Mouse (Mus musculus) liver, postnatal 0 days (tissue): ENCODE data around the gene Syn2. TPM values are rescaled to one million over a fixed set of nuclear protein-coding genes. Genes with fewer than 3 reads are reported as not detected.

Experiments used
- ATAC-seq: fragments of 200-750 bp; cut with Nextera tagmentation; 2 replicates; pipeline ENCODE4 v1.8.0; 2017; ENCODE audit warnings: mild to moderate bottlenecking, moderate library complexity
- DNase-seq: peaks from one replicate; pipeline ENCODE4 v3.0.0-alpha.2; 2016
- H3K27ac ChIP-seq: fragments of 300-500 bp; sonication (generic); 2 replicates; pipeline ENCODE4 v1.5.1; 2014; ENCODE audit warnings: antibody characterized with exemption, moderate library complexity, mild to moderate bottlenecking, low read depth
- H3K27me3 ChIP-seq: fragments of 300-500 bp; sonication (generic); 2 replicates; pipeline ENCODE4 v1.6.1; 2014; ENCODE audit warnings: low read length, control low read depth, mixed read lengths; ENCODE audit not compliant: insufficient read depth
- H3K36me3 ChIP-seq: fragments of 300-500 bp; sonication (generic); replicated peaks from 2 replicates; pipeline ENCODE4 v1.6.1; 2014; ENCODE audit warnings: mild to moderate bottlenecking, control low read depth, low read length, moderate library complexity, mixed read lengths; ENCODE audit not compliant: insufficient read depth
- H3K4me1 ChIP-seq: fragments of 300-500 bp; sonication (generic); 2 replicates; pipeline ENCODE4 v1.6.1; 2014; ENCODE audit warnings: antibody characterized with exemption, mild to moderate bottlenecking, control low read depth; ENCODE audit not compliant: insufficient read depth
- H3K4me2 ChIP-seq: fragments of 300-500 bp; sonication (generic); 2 replicates; pipeline ENCODE4 v1.6.1; 2014; ENCODE audit warnings: low read depth, mild to moderate bottlenecking, low read length, moderate library complexity, mixed read lengths
- H3K4me3 ChIP-seq: fragments of 300-500 bp; sonication (generic); 2 replicates; pipeline ENCODE4 v1.5.1; 2014; ENCODE audit warnings: low read depth, low read length
- H3K9ac ChIP-seq: fragments of 300-500 bp; sonication (generic); replicated peaks from 2 replicates; pipeline ENCODE4 v1.6.1; 2014; ENCODE audit warnings: mild to moderate bottlenecking, moderate library complexity
- H3K9me3 ChIP-seq: fragments of 300-500 bp; sonication (generic); 2 replicates; pipeline ENCODE4 v1.6.1; 2016; ENCODE audit warnings: mild to moderate bottlenecking, control low read depth, low read length, mixed read lengths
- CTCF ChIP-seq: sonication (generic); IDR thresholded peaks from 2 replicates; pipeline ENCODE4 v1.5.1; 2016; ENCODE audit warnings: antibody characterized with exemption, low read depth
- EP300 ChIP-seq: IDR thresholded peaks from 2 replicates; pipeline ENCODE4 v1.6.1; 2016; ENCODE audit warnings: antibody characterized with exemption, low read depth, mild to moderate bottlenecking
- WGBS: fragments of 180-500 bp; shearing (Covaris S2); extraction: QIAGEN DNeasy Blood & Tissue Kit; methylation state at CpG from one replicate; pipeline ENCODE4 v1.1.7; 2014; ENCODE audit not compliant: insufficient replicate concordance; 5-methylcytosine and 5-hydroxymethylcytosine counted together
- polyA plus RNA-seq: library from polyadenylated mRNA; unstranded; fragments of >200 nt; fragmentation: Nextera tagmentation; extraction: Ambion mirVana; gene quantifications from 2 replicates; pipeline ENCODE4 v1.2.1, GENCODE M21; 2015

Syn2 gene
- polyA plus RNA-seq, 1 experiment from 2014 or later: 0.20 TPM

DNA sequence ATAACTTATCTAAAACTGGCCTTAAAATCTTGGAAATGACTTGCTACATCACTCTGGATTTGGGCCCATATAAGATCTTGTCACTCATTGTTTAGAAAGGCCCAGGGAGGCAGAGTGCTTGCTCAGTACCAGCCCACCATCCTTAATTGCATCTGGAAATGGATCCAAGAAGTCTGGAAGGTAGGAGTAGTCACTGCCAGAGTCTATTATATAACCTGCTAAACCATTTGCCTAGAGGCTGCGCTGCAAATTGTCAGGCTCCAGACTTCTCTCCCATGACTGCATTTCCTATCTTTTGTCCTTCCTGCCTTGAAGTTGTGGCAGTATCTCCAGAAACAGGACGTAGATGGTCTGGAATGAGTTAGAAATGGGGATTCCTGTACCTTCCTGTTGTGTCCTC is 75.5 kb downstream of the Syn2 start:
- WGBS: 47% methylated on average over 2 of the region's 2 CpGs
- Histone ChIP-seq H3K9me3 (no peaks in the 10 kb centered on the region), H3K27me3 (no peaks in the 10 kb centered on the region), H3K4me3 (no peak overlapping the region), H3K9ac (no peak overlapping the region), H3K4me2 (no peak overlapping the region), H3K36me3 (no peaks in the 10 kb centered on the region), H3K4me1 (peaks cover 4% of the 10 kb centered on the region; the same call in 1 of the 2 replicates), H3K27ac (no peak overlapping the region)
- DNase-seq: no peak
- ATAC-seq: no peak
- TF ChIP-seq EP300: no peak
- TF ChIP-seq CTCF: no peak

DNA sequence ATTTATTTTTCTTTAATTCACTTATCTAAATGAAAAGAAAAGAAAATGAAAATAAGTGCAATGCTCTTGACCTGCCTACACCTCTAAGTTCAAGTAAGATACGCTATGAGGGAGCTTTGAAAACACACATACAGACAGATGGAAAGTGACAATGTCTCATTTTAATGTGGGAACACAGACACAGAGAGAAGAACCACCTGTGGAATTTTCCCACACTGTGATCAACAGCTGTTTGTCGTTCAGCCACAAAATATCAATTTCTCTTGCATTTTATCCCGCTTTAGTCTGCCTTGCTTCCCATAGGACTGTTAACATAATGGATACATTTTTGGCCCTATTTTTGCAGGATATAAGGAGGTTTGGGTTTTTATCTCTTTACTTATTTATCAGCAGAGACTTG is 76.1 kb downstream of the Syn2 start:
- 78% methylated on average over 3 of the region's 3 CpGs for WGBS
- Histone ChIP-seq H3K9ac (no peak overlapping the region), H3K9me3 (no peaks in the 10 kb centered on the region), H3K27me3 (no peaks in the 10 kb centered on the region), H3K27ac (no peak overlapping the region), H3K4me2 (no peak overlapping the region), H3K36me3 (no peaks in the 10 kb centered on the region), H3K4me1 (peaks cover 4% of the 10 kb centered on the region; the same call in 1 of the 2 replicates), H3K4me3 (no peak overlapping the region)
- DNase-seq (no peak), ATAC-seq (no peak)
- no peak for TF ChIP-seq CTCF
- TF ChIP-seq EP300: no peak

- Histone ChIP-seq H3K36me3 (no peaks in the 10 kb centered on the region), H3K4me1 (peaks cover 4% of the 10 kb centered on the region; the same call in 1 of the 2 replicates), H3K9me3 (no peaks in the 10 kb centered on the region), H3K27me3 (no peaks in the 10 kb centered on the region), H3K9ac (no peak overlapping the region), H3K27ac (no peak overlapping the region), H3K4me2 (no peak overlapping the region), H3K4me3 (no peak overlapping the region)
- no peak for DNase-seq
- WGBS: 32% methylated on average over 5 of the region's 5 CpGs
- TF ChIP-seq EP300 (no peak), CTCF (no peak)
- ATAC-seq: no peak
Observed at GRCm38 (mm10) chr6:115212132-115212903, 77.6 kb downstream of the Syn2 start.

GRCm38 (mm10) chr6:115213129-115213528 is 78.4 kb downstream of the Syn2 start:
- Histone ChIP-seq H3K4me3 (no peak overlapping the region), H3K4me2 (no peak overlapping the region), H3K4me1 (peaks cover 4% of the 10 kb centered on the region; the same call in 1 of the 2 replicates), H3K9ac (no peak overlapping the region), H3K9me3 (no peaks in the 10 kb centered on the region), H3K27me3 (no peaks in the 10 kb centered on the region), H3K27ac (no peak overlapping the region), H3K36me3 (no peaks in the 10 kb centered on the region)
- 40% methylated on average over 5 of the region's 5 CpGs for WGBS
- TF ChIP-seq CTCF: no peak
- no peak for TF ChIP-seq EP300
- ATAC-seq (no peak), DNase-seq (no peak)

GRCm38 (mm10) chr6:115221215-115221641 is 86.5 kb downstream of the Syn2 start:
- TF ChIP-seq CTCF: no peak
- WGBS: 82% methylated on average over 8 of the region's 8 CpGs
- Histone ChIP-seq H3K4me1 (no peaks in the 10 kb centered on the region), H3K4me2 (no peak overlapping the region), H3K36me3 (no peaks in the 10 kb centered on the region), H3K9me3 (no peaks in the 10 kb centered on the region), H3K4me3 (no peak overlapping the region), H3K27ac (no peak overlapping the region), H3K27me3 (no peaks in the 10 kb centered on the region), H3K9ac (no peak overlapping the region)
- ATAC-seq (no peak), DNase-seq (no peak)

DNA sequence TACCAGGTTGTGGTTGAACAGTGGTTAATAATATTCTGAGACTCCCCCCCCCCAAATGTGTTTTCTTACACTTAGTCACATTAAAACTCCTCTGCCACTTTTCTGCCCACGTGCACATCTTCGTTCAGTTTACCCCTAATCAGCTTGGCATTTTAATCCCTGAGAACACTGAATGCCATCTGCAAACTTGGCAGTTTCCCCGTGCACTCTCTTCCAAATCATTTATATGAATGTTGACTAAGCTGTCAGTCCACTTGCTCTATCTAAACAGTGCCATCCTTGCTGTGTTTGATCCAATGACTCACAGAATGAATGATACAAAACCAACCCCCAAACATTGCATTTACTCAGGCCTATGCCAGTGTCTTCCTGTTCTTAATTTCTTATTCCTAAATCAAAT is 90.8 kb downstream of the Syn2 start:
- TF ChIP-seq CTCF (no peak), EP300 (no peak)
- WGBS: 60% methylated on average over 3 of the region's 3 CpGs

More for the DNA sequence above, 90.8 kb downstream of the Syn2 start:
- no peaks in the 10 kb centered on the region for H3K4me1 ChIP-seq
- H3K9me3 ChIP-seq: no peaks in the 10 kb centered on the region
- ATAC-seq (no peak), DNase-seq (no peak)
- H3K27ac ChIP-seq: no peak overlapping the region
- H3K9ac ChIP-seq: no peak overlapping the region
- no peaks in the 10 kb centered on the region for H3K36me3 ChIP-seq
- no peak overlapping the region for H3K4me2 ChIP-seq
- H3K4me3 ChIP-seq: no peak overlapping the region
- H3K27me3 ChIP-seq: no peaks in the 10 kb centered on the region
